Mouse (Mus musculus) MEL (cell line): ENCODE measurements at regions not wholly inside any gene's neighbourhood (a gene's known extent, or its start where the extent isn't known, plus 50 kb on each side); places are given as distances from the start of the nearest gene placed in this dataset.

Experiments
- DNase-seq: peaks from one replicate; pipeline ENCODE4 v3.0.0; 2011; ENCODE audit warnings: low read depth, low spot score
- H3K27ac ChIP-seq: 2 replicates; pipeline ENCODE4 v1.5.1; 2012; ENCODE audit warnings: low read depth, mild to moderate bottlenecking, control low read depth, low read length, moderate library complexity; ENCODE audit not compliant: control insufficient read depth
- H3K27me3 ChIP-seq, 2 experiments: fragments of 150-350 bp in 1 of 2; sonication (generic) in 1 of 2; 2 replicates each; pipeline ENCODE4 v1.6.1; 2012; ENCODE audit warnings: low read length in 2 of 2, mild to moderate bottlenecking in 2 of 2, improper control_type of control experiment in 1 of 2, moderate library complexity in 1 of 2; ENCODE audit not compliant: insufficient read depth in 2 of 2, control insufficient read depth in 1 of 2
- H3K36me3 ChIP-seq, 2 experiments: 2 replicates each; pipeline ENCODE4 v1.6.1; 2012 to 2014; ENCODE audit warnings: low read length in 2 of 2, improper control_type of control experiment in 1 of 2, inconsistent platforms in 1 of 2, mild to moderate bottlenecking in 1 of 2; ENCODE audit not compliant: insufficient read depth in 2 of 2, control insufficient read depth in 1 of 2
- H3K4me1 ChIP-seq, 2 experiments: fragments of 150-350 bp in 1 of 2; sonication (generic) in 1 of 2; 2 replicates each; pipeline ENCODE4 v1.6.1; 2012; ENCODE audit warnings: low read length in 2 of 2, improper control_type of control experiment in 1 of 2, mild to moderate bottlenecking in 1 of 2; ENCODE audit not compliant: insufficient read depth in 2 of 2, control insufficient read depth in 1 of 2
- H3K4me3 ChIP-seq, 2 experiments: fragments of 150-350 bp in 1 of 2; sonication (generic) in 1 of 2; 2 replicates each; pipeline ENCODE4 v1.5.1; 2012; ENCODE audit warnings: low read depth in 2 of 2, low read length in 2 of 2, mild to moderate bottlenecking in 2 of 2, moderate library complexity in 2 of 2, control low read depth in 1 of 2, improper control_type of control experiment in 1 of 2; ENCODE audit not compliant: control insufficient read depth in 1 of 2, insufficient read depth in 1 of 2
- H3K79me2 ChIP-seq: 2 replicates; pipeline ENCODE4 v1.6.1; 2012; ENCODE audit warnings: mild to moderate bottlenecking, low read length, moderate library complexity; ENCODE audit not compliant: control insufficient read depth, poor library complexity, insufficient read depth
- H3K9ac ChIP-seq: 2 replicates; pipeline ENCODE4 v1.6.1; 2012; ENCODE audit warnings: low read depth, mild to moderate bottlenecking, control low read depth, low read length, moderate library complexity; ENCODE audit not compliant: control insufficient read depth, poor library complexity, severe bottlenecking
- H3K9me3 ChIP-seq: fragments of 150-350 bp; sonication (generic); replicated peaks from 2 replicates; pipeline ENCODE4 v1.6.1; 2012; ENCODE audit warnings: mild to moderate bottlenecking, low read length, improper control_type of control experiment, moderate library complexity; ENCODE audit not compliant: insufficient read depth
- CTCF ChIP-seq, 3 experiments: IDR thresholded peaks in 2 of 3; conservative IDR thresholded peaks in 1 of 3; 2 replicates each; pipeline ENCODE4 v1.5.1; 2011 to 2012; ENCODE audit warnings: low read length in 3 of 3, low read depth in 2 of 3, mild to moderate bottlenecking in 2 of 3, improper control_type of control experiment in 1 of 3, inconsistent platforms in 1 of 3, mixed read lengths in 1 of 3, moderate library complexity in 1 of 3; ENCODE audit not compliant: control insufficient read depth in 1 of 3, insufficient read depth in 1 of 3, poor library complexity in 1 of 3, severe bottlenecking in 1 of 3
- E2F4 ChIP-seq: IDR thresholded peaks from 2 replicates; pipeline ENCODE4 v1.6.1; 2011; ENCODE audit warnings: low read depth, low read length, improper control_type of control experiment, borderline replicate concordance
- ETS1 ChIP-seq: IDR thresholded peaks from 2 replicates; pipeline ENCODE4 v1.6.1; 2012; ENCODE audit warnings: low read depth, mild to moderate bottlenecking, inconsistent platforms, low read length, improper control_type of control experiment, moderate library complexity
- GATA1 ChIP-seq: IDR thresholded peaks from 2 replicates; pipeline ENCODE4 v1.6.1; 2011; ENCODE audit warnings: low read depth, low read length, improper control_type of control experiment
- KAT2A ChIP-seq: conservative IDR thresholded peaks from 2 replicates; pipeline ENCODE4 v1.6.1; 2012; ENCODE audit warnings: low read depth, low read length, improper control_type of control experiment, inconsistent platforms
- MAX ChIP-seq: IDR thresholded peaks from 2 replicates; pipeline ENCODE4 v1.6.1; 2011; ENCODE audit warnings: low read length, improper control_type of control experiment
- POLR2A ChIP-seq, 2 experiments: IDR thresholded peaks; 2 replicates each; pipeline ENCODE4 v1.6.1; 2011 to 2012; ENCODE audit warnings: low read length in 2 of 2, mild to moderate bottlenecking in 2 of 2, control low read depth in 1 of 2, improper control_type of control experiment in 1 of 2, low read depth in 1 of 2, moderate library complexity in 1 of 2; ENCODE audit not compliant: control insufficient read depth in 1 of 2, insufficient read depth in 1 of 2, poor library complexity in 1 of 2
- RCOR1 ChIP-seq: IDR thresholded peaks from 2 replicates; pipeline ENCODE4 v1.6.1; 2012; ENCODE audit warnings: low read depth, mild to moderate bottlenecking, inconsistent platforms, low read length, improper control_type of control experiment
- TAL1 ChIP-seq: IDR thresholded peaks from 2 replicates; pipeline ENCODE4 v1.6.1; 2012; ENCODE audit warnings: mild to moderate bottlenecking, inconsistent platforms, low read length, moderate library complexity, mixed read lengths
- TCF12 ChIP-seq: IDR thresholded peaks from 2 replicates; pipeline ENCODE4 v1.6.1; 2014; ENCODE audit warnings: low read depth, mild to moderate bottlenecking, inconsistent platforms, low read length, improper control_type of control experiment, moderate library complexity
- ZC3H11A ChIP-seq: IDR thresholded peaks from 2 replicates; pipeline ENCODE4 v1.6.1; 2012; ENCODE audit warnings: low read depth, mild to moderate bottlenecking, inconsistent platforms, low read length, improper control_type of control experiment

DNA sequence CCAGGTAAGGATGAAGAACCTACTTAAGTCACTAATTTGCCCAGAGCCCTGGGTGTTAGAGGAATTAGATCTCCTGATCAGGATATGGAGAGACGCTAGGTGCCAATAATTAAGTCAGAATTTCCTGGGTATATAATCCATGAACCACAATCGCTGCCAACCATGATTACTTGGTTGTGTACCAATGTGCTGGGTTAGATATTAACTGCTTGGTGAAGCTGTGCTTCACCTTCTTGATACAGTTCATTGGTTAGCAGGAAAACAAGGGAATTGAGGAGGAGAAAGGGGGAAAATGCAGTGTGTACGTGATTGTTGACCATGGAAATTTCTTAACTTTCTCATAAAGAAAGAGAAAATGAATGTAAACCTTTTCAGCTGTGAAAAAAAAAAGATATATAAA is 961.7 kb upstream of the Slc39a10 start:
- peak; percentile 8 for DNase-seq
- Histone ChIP-seq H3K36me3 (peaks cover 0 to 2% of the 10 kb centered on the region in 2 experiments; a peak in 1 of 4 replicates), H3K27ac (no peak overlapping the region), H3K4me3 (peak overlapping the region; percentile 52 to 90), H3K4me1 (no peaks in the 10 kb centered on the region), H3K79me2 (no peaks in the 10 kb centered on the region), H3K27me3 (no peaks in the 10 kb centered on the region), H3K9me3 (no peaks in the 10 kb centered on the region), H3K9ac (no peak overlapping the region)
- TF ChIP-seq RCOR1 (no peak), CTCF (IDR thresholded peaks at IDR 0.05 in 2 of 3, conservative IDR thresholded peaks at IDR 0.05 in 1 of 3; ENCODE audit: control insufficient read depth in 1 of 3, insufficient read depth in 1 of 3, low read depth in 2 of 3, low read length in 3 of 3, poor library complexity in 1 of 3, severe bottlenecking in 1 of 3) (no peak), E2F4 (no peak), TCF12 (no peak), TAL1 (no peak), ZC3H11A (no peak), MAX (no peak)

DNA sequence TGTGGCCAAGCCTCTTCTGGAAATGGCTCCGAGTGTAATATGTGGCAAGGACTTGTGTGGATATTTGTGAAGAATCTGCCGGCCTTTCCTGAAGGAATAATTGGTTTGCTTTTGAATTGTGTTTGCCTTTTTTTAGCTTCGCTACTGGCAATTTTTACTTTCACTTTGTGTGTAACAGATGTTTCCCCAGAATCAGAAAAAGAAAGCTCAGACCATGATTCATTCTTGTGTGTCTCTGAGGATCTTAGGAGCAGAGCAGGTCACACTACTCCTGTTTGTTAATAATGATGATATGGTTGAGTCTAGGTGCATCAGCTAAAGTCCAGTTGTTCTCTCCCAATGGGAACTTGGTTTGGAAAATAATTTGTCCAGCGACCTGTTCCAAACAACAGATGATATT is 961.3 kb upstream of the Slc39a10 start:
- Histone ChIP-seq H3K9ac (peak overlapping the region; percentile 8; the same call in 1 of the 2 replicates), H3K27me3 (no peaks in the 10 kb centered on the region), H3K79me2 (no peaks in the 10 kb centered on the region), H3K27ac (no peak overlapping the region), H3K36me3 (peaks cover 0 to 2% of the 10 kb centered on the region in 2 experiments; a peak in 1 of 4 replicates), H3K9me3 (no peaks in the 10 kb centered on the region), H3K4me3 (peak overlapping the region; percentile 52 to 90), H3K4me1 (no peaks in the 10 kb centered on the region)
- no peak for TF ChIP-seq GATA1
- no peak for TF ChIP-seq KAT2A
- no peak for TF ChIP-seq ETS1
- TF ChIP-seq POLR2A (IDR thresholded peaks at IDR 0.05; ENCODE audit: control insufficient read depth in 1 of 2, insufficient read depth in 1 of 2, low read depth in 1 of 2, low read length in 2 of 2, poor library complexity in 1 of 2): no peak
- peak; percentile 24 for DNase-seq

DNA sequence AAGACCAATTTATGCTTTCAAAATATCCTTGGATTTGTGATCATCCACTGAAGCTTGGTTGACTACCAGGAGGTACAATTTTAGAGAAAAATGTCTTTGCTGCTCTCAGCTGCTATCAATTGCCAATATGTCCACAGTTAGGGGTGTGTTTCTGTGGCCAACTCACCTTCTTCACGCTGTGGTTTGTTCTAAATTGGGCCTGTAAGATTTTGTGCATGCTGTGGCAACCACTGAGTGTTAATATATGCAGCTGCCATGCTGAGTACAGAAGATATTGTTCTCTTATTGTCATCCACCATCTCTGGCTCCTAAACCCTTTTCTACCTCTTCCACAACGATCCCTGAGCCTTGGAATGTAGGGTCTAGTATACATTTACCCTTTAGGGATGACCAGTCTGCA is 948.2 kb upstream of the Slc39a10 start:
- H3K36me3 ChIP-seq: no peaks in the 10 kb centered on the region
- H3K27ac ChIP-seq: no peak overlapping the region
- H3K79me2 ChIP-seq: no peaks in the 10 kb centered on the region
- no peak for TF ChIP-seq E2F4
- no peaks in the 10 kb centered on the region for H3K27me3 ChIP-seq
- no peak overlapping the region for H3K9ac ChIP-seq
- no peak for DNase-seq
- no peaks in the 10 kb centered on the region for H3K4me1 ChIP-seq
- no peak overlapping the region for H3K4me3 ChIP-seq
- no peaks in the 10 kb centered on the region for H3K9me3 ChIP-seq
